Mouse (Mus musculus): ENCODE measurements around the gene Lsm7.

GRCm38 (mm10) chr10:80854913-80855748 lies at the start of gene Lsm7, which contains the start of gene Sppl2b:
- no peak for TF ChIP-seq CTCF (IDR thresholded peaks at IDR 0.05)
- TF ChIP-seq EP300 (IDR thresholded peaks at IDR 0.05), result no peak
